Mouse (Mus musculus): ENCODE results near the gene Dyrk1a. TPM values are rescaled to one million over a fixed set of nuclear protein-coding genes. Genes with fewer than 3 reads are reported as not detected.
"Not testable (repeated sequence)": the region's sequence is repeated elsewhere in the genome, so short reads cannot be mapped to it uniquely, and the experiment has no call there.

The Dyrk1a gene
- total RNA-seq, 2 experiments from 2014 or later, result 64.8 to 73.1 TPM

- no peak for DNase-seq
These were observed 62.7 kb downstream of the Dyrk1a start for GRCm38 (mm10) chr16:94632424-94632963.

GRCm38 (mm10) chr16:94633012-94633411, 63.2 kb downstream of the Dyrk1a start:
- no peak for DNase-seq

GRCm38 (mm10) chr16:94637423-94637822, 67.6 kb downstream of the Dyrk1a start:
- no peak for DNase-seq

- DNase-seq, result no peak
These were observed 72.0 kb downstream of the Dyrk1a start for GRCm38 (mm10) chr16:94641799-94642198.

- DNase-seq, result no peak
These were observed 77.3 kb downstream of the Dyrk1a start for GRCm38 (mm10) chr16:94647153-94647552.

- DNase-seq, result no peak
These were observed 78.1 kb downstream of the Dyrk1a start for GRCm38 (mm10) chr16:94647925-94648324.

- DNase-seq, result no peak
These were observed 80.1 kb downstream of the Dyrk1a start for GRCm38 (mm10) chr16:94649861-94650260.

GRCm38 (mm10) chr16:94652091-94652713, 82.4 kb downstream of the Dyrk1a start:
- DNase-seq, result no peak

- DNase-seq, result no peak
These were observed 85.3 kb downstream of the Dyrk1a start for GRCm38 (mm10) chr16:94655083-94655482.

- DNase-seq, result no peak
These were observed 87.1 kb downstream of the Dyrk1a start for GRCm38 (mm10) chr16:94656891-94657290.

- no peak for DNase-seq
These were observed 89.6 kb downstream of the Dyrk1a start for GRCm38 (mm10) chr16:94659394-94659793.

GRCm38 (mm10) chr16:94660221-94660620, 90.4 kb downstream of the Dyrk1a start:
- no peak for DNase-seq

- no peak for DNase-seq
These were observed 97.7 kb downstream of the Dyrk1a start for GRCm38 (mm10) chr16:94667557-94667956.

GRCm38 (mm10) chr16:94671313-94671712, 101.5 kb downstream of the Dyrk1a start:
- no peak for DNase-seq

GRCm38 (mm10) chr16:94680924-94681323, 111.1 kb downstream of the Dyrk1a start:
- DNase-seq, result no peak

- no peak for DNase-seq
These were observed 112.0 kb downstream of the Dyrk1a start for GRCm38 (mm10) chr16:94681760-94682159.

GRCm38 (mm10) chr16:94683960-94684359, 114.2 kb downstream of the Dyrk1a start:
- no peak for DNase-seq

- DNase-seq, result no peak
These were observed 124.0 kb downstream of the Dyrk1a start for GRCm38 (mm10) chr16:94693687-94694305.

GRCm38 (mm10) chr16:94697553-94697952, 127.7 kb downstream of the Dyrk1a start:
- DNase-seq, result no peak

- DNase-seq, result not testable (repeated sequence)
These were observed 128.4 kb downstream of the Dyrk1a start for GRCm38 (mm10) chr16:94698234-94698633.

GRCm38 (mm10) chr16:94701141-94701540, 131.3 kb downstream of the Dyrk1a start:
- no peak for DNase-seq

- no peak for DNase-seq
These were observed 132.2 kb downstream of the Dyrk1a start for GRCm38 (mm10) chr16:94701971-94702370.

- peak; percentile 66 to 79 for DNase-seq
These were observed 143.8 kb downstream of the Dyrk1a start for GRCm38 (mm10) chr16:94713480-94714094.

Data from heart, adult 18-20 months (tissue).